Mouse (Mus musculus): ENCODE data around the gene Phactr1.
A peak's percentile ranks its signal among the peaks of the same experiment; 100 is the strongest.

The Phactr1 gene

GRCm38 (mm10) chr13:43122306-43123070, 442.1 kb downstream of the Phactr1 start:
- DNase-seq (ENCODE audit: low spot score in 2 of 2), result peak; percentile 59

GRCm38 (mm10) chr13:43123895-43124682, 443.7 kb downstream of the Phactr1 start:
- DNase-seq (ENCODE audit: low spot score in 2 of 2), result peak; percentile 23 to 27

- DNase-seq (ENCODE audit: low spot score in 2 of 2), result no peak
Observed at GRCm38 (mm10) chr13:43124683-43125074, 444.3 kb downstream of the Phactr1 start.

- DNase-seq (ENCODE audit: low spot score in 2 of 2), result no peak
Observed at GRCm38 (mm10) chr13:43130161-43130560, 449.7 kb downstream of the Phactr1 start.

GRCm38 (mm10) chr13:43131741-43132191, 451.3 kb downstream of the Phactr1 start:
- peak; percentile 64 to 68 for DNase-seq (ENCODE audit: low spot score in 2 of 2)

- no peak for DNase-seq (ENCODE audit: low spot score in 2 of 2)
Observed at GRCm38 (mm10) chr13:43132859-43133258, 452.4 kb downstream of the Phactr1 start.

GRCm38 (mm10) chr13:43133400-43133799, 453.0 kb downstream of the Phactr1 start:
- DNase-seq (ENCODE audit: low spot score in 2 of 2), result peak; percentile 24 to 55

GRCm38 (mm10) chr13:43134468-43134867, 454.0 kb downstream of the Phactr1 start:
- DNase-seq (ENCODE audit: low spot score in 2 of 2), result peak; percentile 51 to 65

- no peak for DNase-seq (ENCODE audit: low spot score in 2 of 2)
Observed at GRCm38 (mm10) chr13:43144720-43145418, 464.4 kb downstream of the Phactr1 start.

GRCm38 (mm10) chr13:43146515-43147258, 466.3 kb downstream of the Phactr1 start:
- no peak for DNase-seq (ENCODE audit: low spot score in 2 of 2)

- DNase-seq (ENCODE audit: low spot score in 2 of 2), result no peak
Observed at GRCm38 (mm10) chr13:43148692-43149091, 468.3 kb downstream of the Phactr1 start.

- no peak for DNase-seq (ENCODE audit: low spot score in 2 of 2)
Observed at GRCm38 (mm10) chr13:43149661-43150060, 469.2 kb downstream of the Phactr1 start.

GRCm38 (mm10) chr13:43152005-43152520, 471.6 kb downstream of the Phactr1 start:
- peak; percentile 35 to 56 for DNase-seq (ENCODE audit: low spot score in 2 of 2)

- no peak for DNase-seq (ENCODE audit: low spot score in 2 of 2)
Observed at GRCm38 (mm10) chr13:43157370-43157769, 476.9 kb downstream of the Phactr1 start.

- no peak for DNase-seq (ENCODE audit: low spot score in 2 of 2)
Observed at GRCm38 (mm10) chr13:43158281-43158680, 477.9 kb downstream of the Phactr1 start.

- DNase-seq (ENCODE audit: low spot score in 2 of 2), result peak; percentile 43
Observed at GRCm38 (mm10) chr13:43159429-43159828, 479.0 kb downstream of the Phactr1 start.

GRCm38 (mm10) chr13:43167721-43168120, 487.3 kb downstream of the Phactr1 start:
- no peak for DNase-seq (ENCODE audit: low spot score in 2 of 2)

GRCm38 (mm10) chr13:43171020-43171710, 490.7 kb downstream of the Phactr1 start, which contains the start of gene Tbc1d7:
TSS of gene Tbc1d7 (minus strand) at chr13:43171501.
- peak; percentile 97 to 98 for DNase-seq (ENCODE audit: low spot score in 2 of 2)

GRCm38 (mm10) chr13:43172036-43172713, 491.8 kb downstream of the Phactr1 start:
- no peak for DNase-seq (ENCODE audit: low spot score in 2 of 2)

GRCm38 (mm10) chr13:43173262-43173661, 492.8 kb downstream of the Phactr1 start:
- peak; percentile 68 to 80 for DNase-seq (ENCODE audit: low spot score in 2 of 2)
